Mouse (Mus musculus): Measurements from ENCODE around the gene Ptcd2. TPM values are rescaled to one million over a fixed set of nuclear protein-coding genes. Genes with fewer than 3 reads are reported as not detected.

The Ptcd2 gene
- 3.7 and 8.6 TPM in 2 replicates for polyA plus RNA-seq (2012; ENCODE audit: insufficient read depth, low replicate concordance)

DNA sequence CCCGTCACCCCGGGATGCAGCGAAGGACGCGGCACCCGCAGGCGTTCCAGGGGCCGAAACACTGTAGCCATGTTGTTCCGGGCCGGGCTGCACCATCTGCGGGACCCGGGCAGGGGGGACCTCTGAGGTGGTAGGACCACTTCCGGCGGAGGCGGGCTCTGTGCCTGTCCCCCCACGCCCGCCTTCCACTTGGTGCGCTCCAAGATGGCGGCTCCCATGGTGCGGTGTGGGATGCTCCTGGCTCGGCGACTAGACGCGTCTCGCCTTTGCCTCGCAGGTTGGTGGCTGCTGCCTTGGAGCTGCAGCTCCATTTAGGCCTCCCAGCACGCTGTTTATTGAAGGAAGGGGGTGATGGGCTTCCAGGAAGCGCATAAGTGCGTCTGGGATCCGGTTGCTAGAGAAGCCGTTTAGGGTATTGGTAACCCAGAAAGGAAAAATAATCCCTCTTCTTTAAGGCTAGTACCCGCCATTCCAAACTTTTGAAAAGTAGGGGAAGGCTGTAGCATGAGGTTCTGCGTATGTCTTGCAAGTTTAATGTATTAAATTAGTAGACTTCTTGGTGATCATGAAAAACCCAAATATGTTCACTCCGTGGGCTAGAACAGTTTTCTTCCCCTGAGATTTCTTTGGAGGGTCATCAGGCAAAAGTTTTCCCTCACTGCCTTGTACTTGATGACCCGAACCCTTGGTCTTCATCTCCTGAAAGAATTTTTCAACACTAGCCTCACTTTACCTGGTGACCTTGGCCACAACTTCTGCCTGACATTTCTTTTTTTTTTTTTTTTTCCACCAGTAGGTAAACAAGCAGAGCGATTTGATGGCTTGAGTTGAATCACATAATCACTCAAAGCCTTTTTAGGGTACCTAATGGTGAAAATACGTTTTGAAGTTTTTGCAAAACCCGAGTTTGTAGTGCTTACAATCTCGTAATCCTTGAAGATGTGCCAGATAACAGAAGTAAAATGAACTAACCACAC lies at the start of gene Ptcd2, which contains the start of gene Mrps27:
Gene Ptcd2, minus strand, starts transcription at position 107 of the 977 bp plus-strand sequence.
Gene Mrps27, plus strand, starts transcription at position 188 of the 977 bp plus-strand sequence.
- Histone ChIP-seq H3K27me3 (replicated peaks) (no peaks in the 10 kb centered on the region), H3K9me3 (no peaks in the 10 kb centered on the region), H3K36me3 (replicated peaks; ENCODE audit: low read length) (peaks cover 49% of the 10 kb centered on the region), H3K4me3 (replicated peaks) (peak within 1 kb of the TSS; percentile 98), H3K4me1 (peaks cover 60% of the 10 kb centered on the region)
- no peak for TF ChIP-seq GATA1 (IDR thresholded peaks at IDR 0.05; ENCODE audit: borderline replicate concordance, low read length)
- TF ChIP-seq FLI1 (IDR thresholded peaks at IDR 0.05; ENCODE audit: low read length) = peak; percentile 60; the same call in 1 of the 2 replicates

DNA sequence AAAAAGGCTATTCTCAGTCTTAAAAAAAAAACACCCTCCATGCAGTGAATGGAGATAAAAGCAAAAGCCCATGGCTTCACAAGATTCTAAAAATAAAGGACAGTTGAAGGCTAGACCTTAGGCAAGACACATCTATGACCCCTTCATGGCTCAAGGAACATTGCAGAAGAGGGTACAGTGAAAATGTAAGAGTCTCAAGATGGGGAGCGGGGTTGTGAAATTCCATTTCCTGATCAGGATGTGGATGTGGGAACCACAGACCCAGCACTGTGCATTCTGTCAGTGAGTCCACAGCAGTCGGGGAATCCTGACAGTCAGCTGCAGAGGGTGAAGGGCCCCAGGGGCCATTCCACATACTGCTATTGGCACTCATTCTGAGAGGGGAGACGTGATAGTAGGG lies 48.6 kb upstream of the Ptcd2 start:
- H3K9me3 ChIP-seq = no peaks in the 10 kb centered on the region
- H3K4me1 ChIP-seq = peaks cover 43% of the 10 kb centered on the region
- H3K4me3 ChIP-seq (replicated peaks) = no peak overlapping the region
- TF ChIP-seq FLI1 (IDR thresholded peaks at IDR 0.05; ENCODE audit: low read length) (no peak), GATA1 (IDR thresholded peaks at IDR 0.05; ENCODE audit: borderline replicate concordance, low read length) (no peak)
- H3K36me3 ChIP-seq (replicated peaks; ENCODE audit: low read length) = peaks cover 13% of the 10 kb centered on the region
- H3K27me3 ChIP-seq (replicated peaks) = no peaks in the 10 kb centered on the region

DNA sequence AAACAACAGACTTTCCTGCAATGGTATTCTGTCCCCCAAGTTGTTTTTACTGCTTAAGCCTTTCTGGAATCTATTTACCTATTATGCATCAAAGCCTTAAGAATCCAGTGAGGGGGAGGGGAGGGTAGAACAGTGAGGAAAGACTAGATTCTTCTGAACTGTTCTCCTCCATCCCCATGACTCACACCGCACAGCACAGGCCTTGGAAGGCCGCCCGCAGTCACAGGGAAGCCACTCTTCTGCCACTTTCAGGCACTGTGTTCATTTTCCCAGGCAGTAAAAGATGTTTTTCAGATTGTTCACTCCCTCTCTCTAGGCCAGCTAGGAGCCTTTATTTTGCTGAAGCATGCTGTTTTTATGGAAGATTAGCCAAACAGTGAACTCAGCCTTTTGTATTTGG lies 46.9 kb upstream of the Ptcd2 start:
- H3K4me1 ChIP-seq = peaks cover 51% of the 10 kb centered on the region
- no peaks in the 10 kb centered on the region for H3K27me3 ChIP-seq (replicated peaks)
- no peak overlapping the region for H3K4me3 ChIP-seq (replicated peaks)
- H3K9me3 ChIP-seq = no peaks in the 10 kb centered on the region
- peaks cover 7% of the 10 kb centered on the region for H3K36me3 ChIP-seq (replicated peaks; ENCODE audit: low read length)
- no peak for TF ChIP-seq GATA1 (IDR thresholded peaks at IDR 0.05; ENCODE audit: borderline replicate concordance, low read length)
- TF ChIP-seq FLI1 (IDR thresholded peaks at IDR 0.05; ENCODE audit: low read length) = no peak

DNA sequence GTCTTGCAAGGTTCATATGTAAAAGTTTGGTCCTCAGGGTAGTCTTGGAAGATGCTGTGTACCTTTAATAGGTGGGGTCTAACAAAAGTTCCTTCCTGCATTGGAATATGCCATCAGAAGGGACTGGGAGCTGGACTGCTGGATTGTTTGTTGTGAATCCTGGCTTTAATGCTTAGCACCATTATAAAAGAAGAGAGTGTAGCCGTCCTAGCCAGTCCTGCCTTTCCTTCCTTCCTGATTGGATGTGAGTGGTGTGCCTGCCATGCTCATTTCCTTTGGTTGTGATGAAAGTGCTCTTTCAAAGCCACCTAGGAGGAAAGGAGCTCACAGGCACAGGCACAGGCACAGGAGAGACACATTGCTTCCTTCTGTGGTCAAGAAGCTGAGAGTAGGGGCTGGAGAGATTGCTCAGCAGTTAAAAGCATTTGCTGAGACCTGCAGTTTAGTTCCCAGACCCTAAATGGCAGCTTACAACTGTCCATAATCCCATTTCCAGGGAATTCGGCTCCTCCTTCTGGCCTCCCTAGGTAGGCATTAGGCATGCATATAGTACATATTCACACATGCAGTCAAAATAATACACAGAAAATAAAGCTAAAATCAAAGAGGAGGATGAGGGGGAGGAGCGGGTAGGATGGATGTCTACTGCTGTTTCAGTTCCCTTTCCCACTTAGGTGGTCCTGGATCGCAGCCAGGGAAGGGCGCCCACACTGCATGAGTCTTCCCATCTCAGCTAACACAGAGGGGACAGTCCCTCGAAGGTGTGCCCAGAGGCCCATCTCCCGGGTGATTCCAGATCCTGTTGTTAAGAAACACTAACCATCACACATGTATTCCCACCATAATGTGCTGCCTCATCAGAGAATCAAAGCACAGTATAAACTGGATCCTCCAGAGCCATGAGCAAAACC lies 43.7 kb upstream of the Ptcd2 start:
- TF ChIP-seq FLI1 (IDR thresholded peaks at IDR 0.05; ENCODE audit: low read length) (no peak), GATA1 (IDR thresholded peaks at IDR 0.05; ENCODE audit: borderline replicate concordance, low read length) (no peak)
- no peaks in the 10 kb centered on the region for H3K27me3 ChIP-seq (replicated peaks)
- no peak overlapping the region for H3K4me3 ChIP-seq (replicated peaks)
- peaks cover 17% of the 10 kb centered on the region for H3K36me3 ChIP-seq (replicated peaks; ENCODE audit: low read length)
- peaks cover 53% of the 10 kb centered on the region for H3K4me1 ChIP-seq
- no peaks in the 10 kb centered on the region for H3K9me3 ChIP-seq

DNA sequence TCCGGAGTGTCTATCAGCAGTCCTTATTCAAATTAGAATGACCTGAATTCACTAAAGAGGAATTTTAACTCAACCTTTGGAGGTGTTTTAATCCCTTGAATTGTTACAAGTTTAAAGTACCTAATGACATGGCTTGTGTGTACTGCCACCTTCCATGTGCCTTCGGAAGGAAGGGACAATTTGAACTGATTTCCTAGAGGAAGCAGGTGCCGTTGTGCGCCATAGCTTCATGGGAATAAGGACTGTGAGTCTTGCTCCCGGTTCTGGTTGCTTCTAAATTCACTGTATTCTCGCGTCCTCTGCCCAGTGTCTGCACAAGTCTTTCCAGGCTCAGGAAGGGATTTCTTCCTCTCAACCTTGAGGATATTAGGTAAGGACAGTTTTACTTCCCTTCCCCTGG lies 41.8 kb upstream of the Ptcd2 start:
- Histone ChIP-seq H3K9me3 (no peaks in the 10 kb centered on the region), H3K36me3 (replicated peaks; ENCODE audit: low read length) (peaks cover 17% of the 10 kb centered on the region), H3K4me3 (replicated peaks) (no peak overlapping the region), H3K4me1 (peaks cover 56% of the 10 kb centered on the region), H3K27me3 (replicated peaks) (no peaks in the 10 kb centered on the region)
- TF ChIP-seq GATA1 (IDR thresholded peaks at IDR 0.05; ENCODE audit: borderline replicate concordance, low read length) = no peak
- no peak for TF ChIP-seq FLI1 (IDR thresholded peaks at IDR 0.05; ENCODE audit: low read length)

DNA sequence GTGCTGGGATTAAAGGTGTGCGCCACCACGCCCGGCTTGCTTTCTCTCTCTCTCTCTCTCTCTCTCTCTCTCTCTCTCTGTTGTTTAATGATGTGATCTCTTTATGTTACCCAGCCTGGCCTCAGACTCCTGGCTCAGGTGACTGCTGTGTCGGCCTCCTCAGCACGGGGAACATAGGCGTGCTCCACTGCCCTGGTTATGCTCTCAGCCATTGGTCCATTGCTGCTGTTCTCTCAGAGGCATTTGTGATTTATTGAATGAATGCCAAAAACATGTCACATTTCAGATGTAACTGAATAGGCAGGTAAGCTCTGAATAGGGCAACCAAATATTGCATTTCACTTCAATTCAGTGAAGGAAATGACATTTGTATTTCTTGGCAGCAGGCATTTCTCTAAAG lies 41.4 kb upstream of the Ptcd2 start:
- H3K27me3 ChIP-seq (replicated peaks) = no peaks in the 10 kb centered on the region
- peaks cover 56% of the 10 kb centered on the region for H3K4me1 ChIP-seq
- TF ChIP-seq FLI1 (IDR thresholded peaks at IDR 0.05; ENCODE audit: low read length) (no peak), GATA1 (IDR thresholded peaks at IDR 0.05; ENCODE audit: borderline replicate concordance, low read length) (no peak)
- H3K9me3 ChIP-seq = no peaks in the 10 kb centered on the region
- no peak overlapping the region for H3K4me3 ChIP-seq (replicated peaks)
- peaks cover 17% of the 10 kb centered on the region for H3K36me3 ChIP-seq (replicated peaks; ENCODE audit: low read length)

DNA sequence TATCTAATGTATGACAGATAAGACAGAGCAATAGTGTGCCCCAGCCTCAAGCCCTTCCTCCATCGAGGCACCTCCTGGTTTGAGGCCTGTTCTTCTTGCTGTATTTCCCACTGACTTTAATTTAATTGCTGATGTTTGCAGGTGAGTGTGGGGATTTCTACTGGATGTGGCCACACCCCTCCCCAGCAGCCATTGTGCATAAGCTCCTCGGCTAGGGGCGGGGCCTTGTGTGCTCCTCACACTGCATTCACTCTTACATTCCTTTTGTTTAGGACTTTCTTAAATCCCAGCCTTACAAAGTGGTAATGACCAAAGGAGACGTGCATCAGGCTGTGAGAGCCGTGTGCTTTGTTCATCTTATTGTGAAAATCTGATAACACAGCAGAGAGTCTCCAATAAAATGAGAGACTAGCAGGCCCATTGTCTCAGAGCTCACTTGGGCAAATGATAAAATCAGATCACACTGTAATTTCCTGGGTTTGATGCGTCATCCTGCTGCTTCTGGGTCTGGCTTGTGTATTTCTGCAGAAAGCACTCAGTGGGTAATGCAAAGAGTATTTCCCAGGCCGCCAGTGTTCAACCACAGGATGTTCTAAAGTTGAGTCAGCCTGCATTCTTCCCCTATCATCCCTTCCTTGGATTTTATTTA lies 40.2 kb upstream of the Ptcd2 start:
- peaks cover 14% of the 10 kb centered on the region for H3K36me3 ChIP-seq (replicated peaks; ENCODE audit: low read length)
- TF ChIP-seq GATA1 (IDR thresholded peaks at IDR 0.05; ENCODE audit: borderline replicate concordance, low read length) (no peak), FLI1 (IDR thresholded peaks at IDR 0.05; ENCODE audit: low read length) (no peak)
- H3K27me3 ChIP-seq (replicated peaks) = no peaks in the 10 kb centered on the region
- H3K4me3 ChIP-seq (replicated peaks) = no peak overlapping the region
- H3K9me3 ChIP-seq = no peaks in the 10 kb centered on the region
- H3K4me1 ChIP-seq = peaks cover 57% of the 10 kb centered on the region

DNA sequence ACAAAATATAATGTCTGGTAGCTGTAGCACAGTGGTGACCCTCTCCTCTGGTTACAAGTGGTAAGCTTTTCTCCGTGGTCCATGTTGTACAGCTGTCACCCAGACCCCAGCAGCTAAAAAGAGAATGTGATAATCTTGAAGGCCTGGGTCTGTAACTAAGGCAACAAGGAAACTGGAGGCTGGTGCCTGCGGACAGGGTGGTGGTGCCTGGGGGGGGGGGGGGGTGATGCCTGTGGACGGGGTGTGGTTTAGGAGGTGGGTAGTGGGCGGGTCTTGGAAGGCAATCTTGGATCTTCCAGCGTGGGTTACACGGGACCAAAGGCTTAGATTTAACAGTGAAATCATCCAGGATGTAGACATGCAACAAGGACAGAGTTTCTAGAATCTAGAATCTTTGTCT lies 37.9 kb upstream of the Ptcd2 start:
- H3K27me3 ChIP-seq (replicated peaks) = no peaks in the 10 kb centered on the region
- H3K4me3 ChIP-seq (replicated peaks) = peak overlapping the region; percentile 65
- peaks cover 16% of the 10 kb centered on the region for H3K36me3 ChIP-seq (replicated peaks; ENCODE audit: low read length)
- H3K9me3 ChIP-seq = no peaks in the 10 kb centered on the region
- peaks cover 43% of the 10 kb centered on the region for H3K4me1 ChIP-seq
- TF ChIP-seq GATA1 (IDR thresholded peaks at IDR 0.05; ENCODE audit: borderline replicate concordance, low read length) (no peak), FLI1 (IDR thresholded peaks at IDR 0.05; ENCODE audit: low read length) (no peak)

DNA sequence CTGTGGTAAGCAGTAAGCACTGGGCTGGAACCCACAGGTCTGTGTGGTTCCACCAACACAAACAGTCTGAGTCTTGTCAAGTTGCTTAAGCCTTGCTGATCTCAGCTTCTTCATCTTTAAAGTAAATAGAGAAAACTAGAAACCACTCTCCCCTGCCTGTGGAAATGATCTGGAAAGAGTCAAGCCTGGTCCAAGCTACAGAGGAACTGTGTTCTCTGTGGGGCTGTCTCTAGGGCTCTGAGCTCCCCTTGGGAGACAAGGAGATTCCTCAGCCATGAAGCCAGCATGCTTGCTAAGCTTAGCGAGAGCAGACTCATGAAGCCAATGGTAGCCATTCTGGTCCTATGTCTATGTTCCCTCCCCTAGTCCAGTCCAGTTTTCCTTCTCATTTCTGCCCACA lies 33.7 kb upstream of the Ptcd2 start:
- TF ChIP-seq GATA1 (IDR thresholded peaks at IDR 0.05; ENCODE audit: borderline replicate concordance, low read length) (no peak), FLI1 (IDR thresholded peaks at IDR 0.05; ENCODE audit: low read length) (no peak)
- Histone ChIP-seq H3K4me1 (peaks cover 28% of the 10 kb centered on the region), H3K9me3 (no peaks in the 10 kb centered on the region), H3K27me3 (replicated peaks) (no peaks in the 10 kb centered on the region), H3K36me3 (replicated peaks; ENCODE audit: low read length) (peaks cover 7% of the 10 kb centered on the region), H3K4me3 (replicated peaks) (no peak overlapping the region)
